Mouse (Mus musculus): ENCODE measurements around the gene Slc10a7. TPM values are rescaled to one million over a fixed set of nuclear protein-coding genes. Genes with fewer than 3 reads are reported as not detected.
A peak's percentile ranks its signal among the peaks of the same experiment; 100 is the strongest.
"Not testable (repeated sequence)": the region's sequence is repeated elsewhere in the genome, so short reads cannot be mapped to it uniquely, and the experiment has no call there.

Slc10a7 gene
- polyA plus RNA-seq, 1 experiment: 3.5 TPM

GRCm38 (mm10) chr8:78710961-78711360 lies 201.8 kb downstream of the Slc10a7 start:
- Histone ChIP-seq H3K4me3 (no peak overlapping the region), H3K4me2 (ENCODE audit: low read depth) (no peak overlapping the region)
- TF ChIP-seq REST (IDR thresholded peaks at IDR 0.05; ENCODE audit: insufficient read depth, insufficient read length) (no peak), MYOD1 (IDR thresholded peaks at IDR 0.05; ENCODE audit: control insufficient read depth in 1 of 3, insufficient read length in 2 of 3, low read depth in 2 of 3) (no peak)

GRCm38 (mm10) chr8:78714880-78715279 lies 205.7 kb downstream of the Slc10a7 start:
- Histone ChIP-seq H3K4me3 (no peak overlapping the region), H3K79me2 (ENCODE audit: control insufficient read depth, insufficient read depth) (no peaks in the 10 kb centered on the region), H3K27me3 (ENCODE audit: control insufficient read depth, insufficient read depth, insufficient read length) (no peaks in the 10 kb centered on the region), H3K4me2 (ENCODE audit: low read depth) (peak overlapping the region; percentile 50), H3K36me3 (ENCODE audit: control insufficient read depth, insufficient read depth) (no peaks in the 10 kb centered on the region), H3ac (ENCODE audit: control insufficient read depth, insufficient read length) (no peak overlapping the region)
- TF ChIP-seq MYOG (IDR thresholded peaks at IDR 0.05; ENCODE audit: control insufficient read depth in 1 of 3, insufficient read depth in 1 of 3, insufficient read length in 2 of 3, low read depth in 2 of 3) (peak in 1 of 3 experiments; percentile 45), TCF12 (IDR thresholded peaks at IDR 0.05; ENCODE audit: insufficient read depth, poor library complexity, severe bottlenecking) (no peak), MYOD1 (IDR thresholded peaks at IDR 0.05; ENCODE audit: control insufficient read depth in 1 of 3, insufficient read length in 2 of 3, low read depth in 2 of 3) (peak; percentile 8 to 77 (median 41))

More at GRCm38 (mm10) chr8:78710961-78711360, 201.8 kb downstream of the Slc10a7 start:
- Histone ChIP-seq H3K36me3 (ENCODE audit: control insufficient read depth, insufficient read depth) (no peaks in the 10 kb centered on the region), H3ac (ENCODE audit: control insufficient read depth, insufficient read length) (no peak overlapping the region), H3K79me2 (ENCODE audit: control insufficient read depth, insufficient read depth) (no peaks in the 10 kb centered on the region), H3K27me3 (ENCODE audit: control insufficient read depth, insufficient read depth, insufficient read length) (no peaks in the 10 kb centered on the region)

- Histone ChIP-seq H3K36me3 (ENCODE audit: control insufficient read depth, insufficient read depth) (no peaks in the 10 kb centered on the region), H3K79me2 (ENCODE audit: control insufficient read depth, insufficient read depth) (no peaks in the 10 kb centered on the region), H3K4me2 (ENCODE audit: low read depth) (peak overlapping the region; percentile 41), H3K27me3 (ENCODE audit: control insufficient read depth, insufficient read depth, insufficient read length) (no peaks in the 10 kb centered on the region), H3K4me3 (no peak overlapping the region), H3ac (ENCODE audit: control insufficient read depth, insufficient read length) (no peak overlapping the region)
- no peak for TF ChIP-seq TCF12 (IDR thresholded peaks at IDR 0.05; ENCODE audit: insufficient read depth, poor library complexity, severe bottlenecking)
- no peak for TF ChIP-seq POLR2A (IDR thresholded peaks at IDR 0.05; ENCODE audit: insufficient read length, low read depth)
- TF ChIP-seq CEBPB (IDR thresholded peaks at IDR 0.05; ENCODE audit: insufficient read depth, poor library complexity, severe bottlenecking): 0 out of 2 replicates have a peak, but pooled peaks have one; percentile 54
- no peak for TF ChIP-seq MYOD1 (IDR thresholded peaks at IDR 0.05; ENCODE audit: control insufficient read depth in 1 of 3, insufficient read length in 2 of 3, low read depth in 2 of 3)
- no peak for TF ChIP-seq REST (IDR thresholded peaks at IDR 0.05; ENCODE audit: insufficient read depth, insufficient read length)
These were observed 207.4 kb downstream of the Slc10a7 start for GRCm38 (mm10) chr8:78716546-78716945.

GRCm38 (mm10) chr8:78717191-78717590 lies 208.0 kb downstream of the Slc10a7 start:
- not testable (repeated sequence) for H3K27me3 ChIP-seq (ENCODE audit: control insufficient read depth, insufficient read depth, insufficient read length); H3K4me3 ChIP-seq
- TF ChIP-seq MYOG (IDR thresholded peaks at IDR 0.05; ENCODE audit: control insufficient read depth in 1 of 3, insufficient read depth in 1 of 3, insufficient read length in 2 of 3, low read depth in 2 of 3): peak in 1 of 3 experiments; percentile 73
- peak in 2 of 3 experiments; percentile 59 to 64 for TF ChIP-seq MYOD1 (IDR thresholded peaks at IDR 0.05; ENCODE audit: control insufficient read depth in 1 of 3, insufficient read length in 2 of 3, low read depth in 2 of 3)

GRCm38 (mm10) chr8:78719279-78720040 lies 210.3 kb downstream of the Slc10a7 start:
- Histone ChIP-seq H3ac (ENCODE audit: control insufficient read depth, insufficient read length) (no peak overlapping the region), H3K27me3 (ENCODE audit: control insufficient read depth, insufficient read depth, insufficient read length) (no peaks in the 10 kb centered on the region), H3K79me2 (ENCODE audit: control insufficient read depth, insufficient read depth) (no peaks in the 10 kb centered on the region), H3K4me2 (ENCODE audit: low read depth) (no peak overlapping the region), H3K36me3 (ENCODE audit: control insufficient read depth, insufficient read depth) (no peaks in the 10 kb centered on the region), H3K4me3 (no peak overlapping the region)
- TF ChIP-seq POLR2A (IDR thresholded peaks at IDR 0.05; ENCODE audit: insufficient read length, low read depth): no peak
- TF ChIP-seq TCF3 (IDR thresholded peaks at IDR 0.05; ENCODE audit: insufficient read length, low read depth): no peak
- no peak for TF ChIP-seq TCF12 (IDR thresholded peaks at IDR 0.05; ENCODE audit: insufficient read depth, poor library complexity, severe bottlenecking)
- no peak for TF ChIP-seq MYOG (IDR thresholded peaks at IDR 0.05; ENCODE audit: control insufficient read depth in 1 of 3, insufficient read depth in 1 of 3, insufficient read length in 2 of 3, low read depth in 2 of 3)
- TF ChIP-seq MYOD1 (IDR thresholded peaks at IDR 0.05; ENCODE audit: control insufficient read depth in 1 of 3, insufficient read length in 2 of 3, low read depth in 2 of 3): no peak
- no peak for TF ChIP-seq E2F4 (IDR thresholded peaks at IDR 0.05; ENCODE audit: insufficient read depth)
- TF ChIP-seq CEBPB (IDR thresholded peaks at IDR 0.05; ENCODE audit: insufficient read depth, poor library complexity, severe bottlenecking): no peak
- TF ChIP-seq USF1 (IDR thresholded peaks at IDR 0.05; ENCODE audit: low read depth): no peak
- TF ChIP-seq MAX (IDR thresholded peaks at IDR 0.05; ENCODE audit: low read depth): no peak
- no peak for TF ChIP-seq REST (IDR thresholded peaks at IDR 0.05; ENCODE audit: insufficient read depth, insufficient read length)
- no peak for TF ChIP-seq POLR2AphosphoS2 (IDR thresholded peaks at IDR 0.05; ENCODE audit: insufficient read length, low read depth)
- no peak for TF ChIP-seq SRF (IDR thresholded peaks at IDR 0.05; ENCODE audit: control insufficient read depth, insufficient read length, low read depth)

More at GRCm38 (mm10) chr8:78717191-78717590, 208.0 kb downstream of the Slc10a7 start:
- not testable (repeated sequence) for H3ac ChIP-seq (ENCODE audit: control insufficient read depth, insufficient read length); H3K36me3 ChIP-seq (ENCODE audit: control insufficient read depth, insufficient read depth); H3K79me2 ChIP-seq (ENCODE audit: control insufficient read depth, insufficient read depth)
- H3K4me2 ChIP-seq (ENCODE audit: low read depth): peak overlapping the region; percentile 41

All from myocyte (in vitro differentiated cells).